Mouse (Mus musculus) erythroblast, embryonic 14.5 days (primary cell): ENCODE data around the gene Adck2. TPM values are rescaled to one million over a fixed set of nuclear protein-coding genes. Genes with fewer than 3 reads are reported as not detected.

ENCODE experiments used
- H3K27me3 ChIP-seq: 2 replicates; pipeline ENCODE4 v1.6.1; 2012; ENCODE audit warnings: inconsistent platforms; ENCODE audit not compliant: control insufficient read depth
- H3K36me3 ChIP-seq: 2 replicates; pipeline ENCODE4 v1.6.1; 2012; ENCODE audit warnings: mild to moderate bottlenecking, inconsistent platforms; ENCODE audit not compliant: control insufficient read depth
- H3K4me1 ChIP-seq: 2 replicates; pipeline ENCODE4 v1.6.1; 2012; ENCODE audit warnings: inconsistent platforms; ENCODE audit not compliant: control insufficient read depth
- H3K4me3 ChIP-seq: replicated peaks from 2 replicates; pipeline ENCODE3; 2012; ENCODE audit warnings: moderate library complexity, mild to moderate bottlenecking, inconsistent platforms
- H3K9me3 ChIP-seq: 2 replicates; pipeline ENCODE4 v1.6.1; 2012; ENCODE audit warnings: low read length, inconsistent platforms, mixed read lengths; ENCODE audit not compliant: control insufficient read depth
- GATA1 ChIP-seq: IDR thresholded peaks from 2 replicates; pipeline ENCODE4 v1.6.1; 2012; ENCODE audit warnings: low read length, inconsistent platforms, mixed read lengths
- TAL1 ChIP-seq: IDR thresholded peaks from 3 replicates; pipeline ENCODE4 v1.6.1; 2012; ENCODE audit warnings: low read length, inconsistent platforms, mixed read lengths
- polyA plus RNA-seq: library from polyadenylated mRNA; stranded (reverse); fragments of >175 nt; gene quantifications from 2 replicates; pipeline ENCODE4 v1.2.3, GENCODE M21; 2012

Gene Adck2
- polyA plus RNA-seq: 0.23 and 0.31 TPM in 2 replicates

- Histone ChIP-seq H3K36me3 (peaks cover 16% of the 10 kb centered on the region), H3K4me1 (peaks cover 32% of the 10 kb centered on the region), H3K4me3 (peak within 1 kb of the TSS; percentile 91), H3K9me3 (no peaks in the 10 kb centered on the region), H3K27me3 (no peaks in the 10 kb centered on the region)
- TF ChIP-seq GATA1 (no peak), TAL1 (no peak)
Observed at GRCm38 (mm10) chr6:39573791-39574554, at the start of gene Adck2. Gene Adck2 (plus strand): TSS chr6:39573873.

GRCm38 (mm10) chr6:39526797-39527196 is 46.9 kb upstream of the Adck2 start:
- Histone ChIP-seq H3K27me3 (no peaks in the 10 kb centered on the region), H3K4me1 (no peaks in the 10 kb centered on the region), H3K9me3 (no peaks in the 10 kb centered on the region), H3K36me3 (no peaks in the 10 kb centered on the region), H3K4me3 (no peak overlapping the region)
- TF ChIP-seq GATA1: no peak

GRCm38 (mm10) chr6:39527337-39527784 is 46.3 kb upstream of the Adck2 start:
- no peak overlapping the region for H3K4me3 ChIP-seq
- H3K36me3 ChIP-seq: no peaks in the 10 kb centered on the region
- TF ChIP-seq TAL1: no peak
- no peak for TF ChIP-seq GATA1
- no peaks in the 10 kb centered on the region for H3K27me3 ChIP-seq
- no peaks in the 10 kb centered on the region for H3K9me3 ChIP-seq
- H3K4me1 ChIP-seq: no peaks in the 10 kb centered on the region

GRCm38 (mm10) chr6:39527811-39528210 is 45.9 kb upstream of the Adck2 start:
- H3K27me3 ChIP-seq: no peaks in the 10 kb centered on the region

GRCm38 (mm10) chr6:39528671-39529535 is 44.8 kb upstream of the Adck2 start:
- no peak for TF ChIP-seq GATA1
- TF ChIP-seq TAL1: no peak
- H3K9me3 ChIP-seq: no peaks in the 10 kb centered on the region
- no peaks in the 10 kb centered on the region for H3K36me3 ChIP-seq
- no peaks in the 10 kb centered on the region for H3K27me3 ChIP-seq
- no peak overlapping the region for H3K4me3 ChIP-seq
- H3K4me1 ChIP-seq: no peaks in the 10 kb centered on the region

More at GRCm38 (mm10) chr6:39527811-39528210, 45.9 kb upstream of the Adck2 start:
- no peak overlapping the region for H3K4me3 ChIP-seq
- no peaks in the 10 kb centered on the region for H3K9me3 ChIP-seq
- H3K4me1 ChIP-seq: no peaks in the 10 kb centered on the region
- TF ChIP-seq GATA1 (no peak), TAL1 (no peak)
- H3K36me3 ChIP-seq: no peaks in the 10 kb centered on the region

GRCm38 (mm10) chr6:39534944-39535343 is 38.7 kb upstream of the Adck2 start:
- Histone ChIP-seq H3K4me1 (no peaks in the 10 kb centered on the region; the same call in 1 of the 2 replicates), H3K9me3 (no peaks in the 10 kb centered on the region), H3K27me3 (peaks cover 19% of the 10 kb centered on the region), H3K36me3 (no peaks in the 10 kb centered on the region), H3K4me3 (no peak overlapping the region)
- TF ChIP-seq GATA1: no peak
- no peak for TF ChIP-seq TAL1

GRCm38 (mm10) chr6:39536621-39537020 is 37.1 kb upstream of the Adck2 start:
- TF ChIP-seq GATA1 (no peak), TAL1 (no peak)
- H3K4me1 ChIP-seq: no peaks in the 10 kb centered on the region; the same call in 1 of the 2 replicates
- H3K9me3 ChIP-seq: no peaks in the 10 kb centered on the region
- no peak overlapping the region for H3K4me3 ChIP-seq
- no peaks in the 10 kb centered on the region for H3K36me3 ChIP-seq
- H3K27me3 ChIP-seq: peaks cover 19% of the 10 kb centered on the region

GRCm38 (mm10) chr6:39537276-39537675 is 36.4 kb upstream of the Adck2 start:
- no peaks in the 10 kb centered on the region; the same call in 1 of the 2 replicates for H3K4me1 ChIP-seq
- H3K27me3 ChIP-seq: peaks cover 19% of the 10 kb centered on the region
- TF ChIP-seq TAL1 (no peak), GATA1 (no peak)
- no peaks in the 10 kb centered on the region for H3K9me3 ChIP-seq
- no peak overlapping the region for H3K4me3 ChIP-seq
- H3K36me3 ChIP-seq: no peaks in the 10 kb centered on the region

- no peaks in the 10 kb centered on the region for H3K36me3 ChIP-seq
- no peak overlapping the region for H3K4me3 ChIP-seq
- TF ChIP-seq TAL1 (no peak), GATA1 (no peak)
- no peaks in the 10 kb centered on the region; the same call in 1 of the 2 replicates for H3K4me1 ChIP-seq
- no peaks in the 10 kb centered on the region for H3K9me3 ChIP-seq
- H3K27me3 ChIP-seq: peaks cover 19% of the 10 kb centered on the region
Observed at GRCm38 (mm10) chr6:39538227-39538626, 35.4 kb upstream of the Adck2 start.
